Mouse (Mus musculus) cerebellum, postnatal 10 days (tissue): ENCODE data around the gene Cers4.

ENCODE experiments used
- DNase-seq, 2 experiments: peaks; one replicate each; pipeline ENCODE4 v3.0.0; 2021; ENCODE audit warnings: mixed read lengths in 2 of 2

Cers4 gene

GRCm38 (mm10) chr8:4492851-4493685, at the start of gene Cers4:
Cers4 (plus strand) TSS chr8:4493026.
- DNase-seq = peak; percentile 88 to 91

DNA sequence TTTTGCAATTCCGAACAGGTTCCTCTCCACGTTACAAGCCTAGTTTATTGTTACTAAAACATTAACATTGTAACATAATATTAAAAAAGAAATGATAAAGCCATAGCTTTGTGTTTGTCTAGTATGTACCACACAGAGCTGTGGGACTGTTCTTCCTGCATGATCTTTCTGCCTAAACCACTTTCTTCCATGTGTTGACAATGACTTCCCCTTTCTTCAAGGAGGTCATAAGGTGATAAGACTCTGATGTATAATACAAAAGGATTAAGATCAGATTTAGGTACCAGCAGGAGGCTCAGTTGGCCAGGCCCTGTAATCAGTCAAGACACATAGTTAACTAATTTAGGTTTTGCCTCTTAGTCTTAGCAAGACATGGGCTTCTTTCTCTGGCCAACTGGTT, 34.7 kb upstream of the Cers4 start:
- no peak for DNase-seq

- no peak for DNase-seq
These were observed 29.8 kb upstream of the Cers4 start for GRCm38 (mm10) chr8:4463061-4463460.

- DNase-seq = no peak
These were observed 18.2 kb upstream of the Cers4 start for GRCm38 (mm10) chr8:4474419-4475187.

- no peak for DNase-seq
These were observed 11.7 kb upstream of the Cers4 start for GRCm38 (mm10) chr8:4481154-4481553.

GRCm38 (mm10) chr8:4481586-4481985, 11.2 kb upstream of the Cers4 start:
- DNase-seq = no peak

DNA sequence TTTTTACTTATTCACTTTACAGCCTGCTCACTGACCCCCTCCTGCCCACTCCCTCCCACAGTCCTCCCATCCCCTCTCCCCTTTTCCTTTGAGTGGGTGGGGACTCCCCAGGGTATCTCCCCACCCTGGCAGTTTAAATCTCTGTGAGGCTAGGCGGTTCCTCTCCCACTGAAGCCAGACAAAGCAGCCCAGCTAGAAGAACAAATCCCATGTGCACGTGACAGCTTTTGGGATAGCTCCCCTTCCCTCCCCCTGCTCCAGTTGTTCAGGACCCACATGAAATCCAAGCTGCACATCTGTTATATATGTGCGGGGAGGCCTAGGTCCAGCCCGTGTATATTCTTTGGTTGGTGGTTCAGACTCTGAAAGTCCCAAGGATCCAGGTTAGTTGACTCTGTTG, 10.3 kb upstream of the Cers4 start:
- DNase-seq = no peak

DNA sequence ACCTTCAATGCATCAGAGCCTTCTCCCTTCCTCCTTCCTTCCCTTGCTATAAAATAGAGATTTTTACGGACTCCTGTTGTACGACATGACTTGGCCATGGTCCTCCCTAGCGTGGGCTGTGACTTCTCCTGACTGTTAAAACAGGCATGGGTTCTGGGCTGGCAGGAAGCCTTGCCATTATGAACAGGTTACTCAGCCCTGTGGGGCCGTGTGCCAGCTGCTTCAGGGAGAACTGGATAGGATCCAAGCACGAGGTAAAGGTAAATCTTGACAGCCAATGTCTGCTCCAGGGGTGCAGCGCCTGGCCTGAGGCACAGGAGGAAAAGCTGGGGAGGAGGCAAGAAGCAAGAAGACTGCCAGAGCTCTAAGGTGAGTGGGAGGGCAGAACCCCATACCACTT, 9.5 kb upstream of the Cers4 start:
- DNase-seq = peak; percentile 51 to 52

- peak; percentile 76 to 77 for DNase-seq
These were observed 1.0 kb downstream of the Cers4 start for GRCm38 (mm10) chr8:4493686-4494440.

- DNase-seq = peak in 1 of 2 experiments; percentile 25
These were observed 3.1 kb downstream of the Cers4 start for GRCm38 (mm10) chr8:4495976-4496375.

GRCm38 (mm10) chr8:4497610-4498009, 4.8 kb downstream of the Cers4 start:
- DNase-seq = no peak

- no peak for DNase-seq
These were observed 12.5 kb downstream of the Cers4 start for GRCm38 (mm10) chr8:4505364-4505763.

DNA sequence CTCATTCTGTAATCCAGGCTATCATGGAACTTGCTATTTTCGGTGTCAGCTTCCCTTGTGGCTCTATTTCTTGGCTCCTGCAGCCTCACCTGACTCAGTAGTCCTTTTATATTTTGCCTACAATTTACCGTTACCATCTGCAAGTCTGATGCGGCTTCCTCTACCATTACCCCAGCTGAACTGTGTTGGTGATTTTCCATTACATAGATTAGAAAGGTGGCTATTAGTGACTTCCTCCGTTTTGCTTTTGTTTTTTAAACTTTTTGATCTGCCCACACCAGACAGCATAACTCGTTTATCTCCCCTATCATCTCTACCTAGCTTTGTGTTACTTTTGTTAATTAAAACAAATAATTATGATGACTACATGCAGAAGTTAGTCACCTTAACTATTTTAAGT, 14.7 kb downstream of the Cers4 start:
- no peak for DNase-seq

- no peak for DNase-seq
These were observed 18.0 kb downstream of the Cers4 start for GRCm38 (mm10) chr8:4510824-4511223.

DNA sequence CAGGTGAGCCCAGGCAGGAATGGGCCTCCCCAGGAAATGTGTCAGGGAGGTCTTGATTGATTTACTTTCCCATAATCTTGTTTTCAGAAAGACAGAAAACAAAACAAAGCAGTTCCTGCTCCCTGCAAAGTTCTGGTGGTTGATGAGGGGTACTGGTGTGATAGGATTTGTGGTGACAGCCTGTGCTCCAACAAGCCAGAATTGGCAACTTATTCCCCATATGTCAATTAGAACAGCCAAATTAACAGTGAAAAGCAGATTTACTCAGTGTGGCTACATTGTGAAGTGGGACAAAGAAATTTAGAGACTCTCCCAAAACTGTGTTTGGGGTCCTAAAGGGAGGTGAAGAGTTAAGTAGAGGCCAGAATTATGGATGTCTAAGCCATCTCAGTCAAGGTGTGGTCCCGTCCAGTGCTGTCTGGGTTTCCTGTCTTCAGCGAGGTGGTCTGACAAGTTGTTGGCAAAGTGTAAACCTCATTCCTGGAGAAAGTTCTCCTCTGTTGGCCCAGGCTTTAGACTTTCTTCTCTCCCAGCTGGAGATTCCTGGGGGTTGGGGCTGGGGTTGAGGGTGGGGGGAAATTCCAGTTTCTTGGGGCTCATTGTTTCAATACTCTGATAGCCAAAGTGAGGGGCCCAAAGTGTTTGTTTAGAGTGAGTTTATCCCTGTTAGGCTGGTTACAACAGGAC, 18.7 kb downstream of the Cers4 start:
- DNase-seq = no peak

GRCm38 (mm10) chr8:4512116-4512495, 19.3 kb downstream of the Cers4 start:
- peak; percentile 62 to 74 for DNase-seq

DNA sequence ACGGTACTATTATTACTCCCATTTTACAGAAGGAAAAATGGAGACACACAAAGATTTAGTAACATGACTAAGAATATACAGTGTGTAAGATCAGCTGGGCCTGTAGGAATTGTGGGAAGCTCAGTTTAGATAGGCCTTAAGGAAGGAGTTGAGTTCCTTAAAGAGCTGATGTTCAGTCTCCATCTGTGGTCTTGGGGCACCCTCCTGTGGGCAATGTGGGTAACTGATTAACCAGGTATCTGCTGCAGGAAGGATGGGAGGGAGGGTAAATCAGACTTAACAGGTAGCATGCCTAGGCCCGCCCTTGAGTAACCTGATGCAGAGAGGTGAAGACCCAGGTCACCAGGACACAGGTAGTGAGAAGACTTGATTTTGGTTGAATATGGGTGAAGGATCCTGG, 23.3 kb downstream of the Cers4 start:
- DNase-seq = peak; percentile 70 to 71

DNA sequence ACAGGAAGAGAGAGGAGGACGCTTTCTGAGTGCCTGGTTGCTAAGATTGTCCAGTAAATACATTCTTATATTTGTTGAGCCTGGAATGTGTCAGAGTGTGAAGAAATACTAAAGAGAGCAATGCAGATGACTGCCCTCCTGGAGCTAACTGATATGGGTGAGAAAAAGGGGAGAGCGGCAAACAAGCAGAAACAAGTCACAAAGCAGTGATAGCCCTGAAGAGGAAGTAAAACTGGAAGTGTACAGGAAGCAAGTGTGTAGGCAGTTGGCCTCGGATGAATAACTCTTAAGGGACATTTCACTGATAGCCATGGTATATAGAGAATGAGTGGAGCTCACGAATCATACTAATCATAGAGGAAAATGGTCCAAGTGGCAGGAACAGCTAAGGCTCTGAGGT, 28.6 kb downstream of the Cers4 start:
- DNase-seq = no peak

GRCm38 (mm10) chr8:4523525-4523924, 30.7 kb downstream of the Cers4 start:
- no peak for DNase-seq
